Mouse (Mus musculus): ENCODE data around the gene D030056L22Rik.

- TF ChIP-seq CTCF (IDR thresholded peaks at IDR 0.05; ENCODE audit: control insufficient read depth, insufficient read depth, insufficient read length) (peak; percentile 52), MAX (IDR thresholded peaks at IDR 0.05) (no peak), USF1 (IDR thresholded peaks at IDR 0.05; ENCODE audit: low read depth) (no peak), CEBPB (IDR thresholded peaks at IDR 0.05; ENCODE audit: low read depth) (no peak)
Measured at GRCm38 (mm10) chr19:18687556-18687955, 25.4 kb upstream of the D030056L22Rik start.

Data from C2C12 (cell line).